11 mouse cellular contexts compared by ENCODE assay signal in the genomic region with DNA sequence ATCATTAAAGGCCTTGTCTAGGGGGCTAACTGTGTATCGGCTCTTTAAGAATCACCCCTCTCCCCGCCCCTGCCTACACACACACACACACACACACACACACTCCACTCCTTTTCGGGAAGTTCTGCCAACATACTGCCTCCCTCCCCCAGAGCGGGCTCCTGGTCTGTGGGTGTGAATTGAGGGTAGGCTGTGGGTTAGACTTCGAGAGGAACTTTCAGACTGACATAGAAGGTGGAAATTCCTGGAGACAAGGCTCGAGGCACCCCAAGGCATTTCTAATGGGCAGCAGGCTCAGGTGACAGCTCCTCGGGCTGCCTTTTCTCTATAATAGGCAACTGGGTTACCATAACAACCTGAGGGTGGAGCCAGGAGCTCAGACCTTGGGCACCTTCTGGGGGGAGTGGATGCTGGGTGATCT. TPM values are rescaled to one million over a fixed set of nuclear protein-coding genes. Genes with fewer than 3 reads are reported as not detected.
DNase-seq lines count a peak whose midpoint lies in the region; ATAC-seq and TF ChIP-seq lines count a peak whose summit lies in the region.
"Had no signal": no experiment of that assay in that cellular context is flagged by ENCODE, and none has a peak within 500 bp of the region (broad histone marks: within the 10 kb centered on the region; RNA-seq: fewer than 3 reads in every experiment).

No protein-coding gene starts in this region.

- H3K4me2 ChIP-seq in hindbrain, embryonic 11.5 days (replicated peaks; ENCODE audit: low read depth, low read length), result peak overlapping the region; percentile 32; the same call in 1 of the 2 replicates
- peak overlapping the region; percentile 67 for H3K4me2 ChIP-seq in neural tube, embryonic 14.5 days (ENCODE audit: low read depth, low read length)

- H3K4me3 ChIP-seq in left cerebral cortex, adult 2 months, result peak overlapping the region; percentile 82
- peak overlapping the region; percentile 8; the same call in 1 of the 2 replicates for H3K4me3 ChIP-seq in hindbrain, embryonic 11.5 days (ENCODE audit: low read depth, low read length)
- no peak overlapping the region for H3K4me3 ChIP-seq in neural tube, embryonic 14.5 days (ENCODE audit: low read depth, low read length)
- H3K4me3 ChIP-seq: gastrocnemius, adult 2 months had no signal

- no peak for ATAC-seq in hindbrain, embryonic 11.5 days (ENCODE audit: low FRiP score)
- ATAC-seq in neural tube, embryonic 14.5 days (ENCODE audit: low read depth), result no peak
- no peak for ATAC-seq in granulocyte monocyte progenitor cell, adult 5-6 weeks (replicated peaks; ENCODE audit: poor library complexity, severe bottlenecking)

- H3K27me3 ChIP-seq in hindbrain, embryonic 11.5 days (ENCODE audit: control insufficient read depth, insufficient read depth, low read length), result no peaks in the 10 kb centered on the region
- no peaks in the 10 kb centered on the region for H3K27me3 ChIP-seq in neural tube, embryonic 14.5 days (ENCODE audit: control insufficient read depth, insufficient read depth, low read length)

- H3K27ac ChIP-seq in left cerebral cortex, adult 2 months, result peak overlapping the region; percentile 82
- peak overlapping the region; percentile 17; the same call in 1 of the 2 replicates for H3K27ac ChIP-seq in hindbrain, embryonic 11.5 days (ENCODE audit: low read depth, low read length)
- H3K27ac ChIP-seq in neural tube, embryonic 14.5 days (ENCODE audit: low read depth, low read length), result 0 out of 2 replicates have a peak overlapping the region, but pooled peaks have one; percentile 16
- H3K27ac ChIP-seq: gastrocnemius, adult 2 months had no signal

- H3K4me1 ChIP-seq in hindbrain, embryonic 11.5 days (replicated peaks; ENCODE audit: control insufficient read depth, insufficient read depth, low read length), result peaks cover 17% of the 10 kb centered on the region
- H3K4me1 ChIP-seq in neural tube, embryonic 14.5 days (ENCODE audit: control insufficient read depth, insufficient read depth, low read length), result peaks cover 38% of the 10 kb centered on the region

- peak in 1 of 2 experiments; percentile 33 for DNase-seq in left cerebral cortex, adult 2 months (ENCODE audit: extremely low spot score in 1 of 2, low spot score in 2 of 2)
- DNase-seq in left cerebral cortex, adult 11 months (ENCODE audit: low spot score), result no peak
- peak; percentile 67 to 68 for DNase-seq in cerebellum, postnatal 25 days
- peak; percentile 32 for DNase-seq in hindbrain, embryonic 11.5 days (ENCODE audit: low spot score)
- no peak for DNase-seq in adrenal gland, postnatal 14 days
- DNase-seq in ovary, postnatal 10 days (ENCODE audit: low spot score), result no peak
- DNase-seq: gastrocnemius, adult 2 months; kidney, postnatal 4 days; lung, adult 2 months had no signal

- 18% methylated on average over 6 of the region's 7 CpGs for WGBS in hindbrain, embryonic 11.5 days
- 11% methylated on average over 7 of the region's 7 CpGs for WGBS in neural tube, embryonic 14.5 days

- H3K9ac ChIP-seq in hindbrain, embryonic 11.5 days (ENCODE audit: low read depth, low read length), result 0 out of 2 replicates have a peak overlapping the region, but pooled peaks have one; percentile 15
- no peak overlapping the region for H3K9ac ChIP-seq in neural tube, embryonic 14.5 days (replicated peaks; ENCODE audit: low read depth, low read length)

- H3K9me3 ChIP-seq in hindbrain, embryonic 11.5 days (ENCODE audit: control insufficient read depth, low read length), result no peaks in the 10 kb centered on the region
- no peaks in the 10 kb centered on the region for H3K9me3 ChIP-seq in neural tube, embryonic 14.5 days (ENCODE audit: control insufficient read depth, low read length)

- H3K36me3 ChIP-seq in hindbrain, embryonic 11.5 days (ENCODE audit: control insufficient read depth, insufficient read depth, low read length), result no peaks in the 10 kb centered on the region
- no peaks in the 10 kb centered on the region; the same call in 1 of the 2 replicates for H3K36me3 ChIP-seq in neural tube, embryonic 14.5 days (ENCODE audit: control insufficient read depth, insufficient read depth, low read length)

- intact Hi-C loops in left cerebral cortex, adult 2 months (cut with DNase I), result no loop called here

- no peak for TF ChIP-seq CTCF in left cerebral cortex, adult 2 months (IDR thresholded peaks at IDR 0.05)

RNA-seq across cellular contexts. Expression of a gene that starts 2.5 kb away (rescaled TPM):
- 100 to 1,000 TPM; 226 TPM for total RNA-seq in left cerebral cortex, adult 2 months (2021)
- polyA plus RNA-seq in hindbrain, embryonic 11.5 days (2014; fragmentation: Nextera tagmentation; extraction: Ambion mirVana), result 0.84 and 1.0 TPM in 2 replicates
- 1.5 and 2.0 TPM in 2 replicates for polyA plus RNA-seq in neural tube, embryonic 14.5 days (2014; fragmentation: Nextera tagmentation; extraction: Ambion mirVana)
- total RNA-seq in granulocyte monocyte progenitor cell, adult 5-6 weeks (2014; fragmentation: Nextera tagmentation), result not detected in 2 replicates
- total RNA-seq in granulocyte monocyte progenitor cell, adult 5-6 weeks (2017), result not detected in 2 replicates
- 3.6 and 4.1 TPM in 2 replicates for total RNA-seq in adrenal gland, postnatal 14 days (2021)

RNA-seq across cellular contexts. Expression of a gene that starts 12.5 kb away (rescaled TPM):
- 10 to 100 TPM; 42.9 to 46.3 TPM for total RNA-seq in left cerebral cortex, adult 2 months (2021)
- 21.7 and 23.1 TPM in 2 replicates for polyA plus RNA-seq in hindbrain, embryonic 11.5 days (2014; fragmentation: Nextera tagmentation; extraction: Ambion mirVana)
- 39.0 and 39.5 TPM in 2 replicates for polyA plus RNA-seq in neural tube, embryonic 14.5 days (2014; fragmentation: Nextera tagmentation; extraction: Ambion mirVana)
- 19.2 and 20.9 TPM in 2 replicates for total RNA-seq in granulocyte monocyte progenitor cell, adult 5-6 weeks (2014; fragmentation: Nextera tagmentation)
- total RNA-seq in granulocyte monocyte progenitor cell, adult 5-6 weeks (2017), result 9.7 and 11.2 TPM in 2 replicates
- total RNA-seq in adrenal gland, postnatal 14 days (2021), result 22.3 and 24.7 TPM in 2 replicates

RNA-seq across cellular contexts. Expression of a gene that starts 33.9 kb away (rescaled TPM):
- total RNA-seq in left cerebral cortex, adult 2 months (2021), result 100 to 1,000 TPM; 269 to 280 TPM
- 176 and 177 TPM in 2 replicates for polyA plus RNA-seq in hindbrain, embryonic 11.5 days (2014; fragmentation: Nextera tagmentation; extraction: Ambion mirVana)
- polyA plus RNA-seq in neural tube, embryonic 14.5 days (2014; fragmentation: Nextera tagmentation; extraction: Ambion mirVana), result 252 and 259 TPM in 2 replicates
- total RNA-seq in granulocyte monocyte progenitor cell, adult 5-6 weeks (2014; fragmentation: Nextera tagmentation), result 81.0 and 105 TPM in 2 replicates
- total RNA-seq in granulocyte monocyte progenitor cell, adult 5-6 weeks (2017), result 38.5 and 39.5 TPM in 2 replicates
- 117 and 128 TPM in 2 replicates for total RNA-seq in adrenal gland, postnatal 14 days (2021)

RNA-seq across cellular contexts. Expression of a gene that starts 42.7 kb away (rescaled TPM):
- total RNA-seq in left cerebral cortex, adult 2 months (2021), result 10 to 100 TPM; 39.8 to 42.6 TPM
- 122 and 135 TPM in 2 replicates for polyA plus RNA-seq in hindbrain, embryonic 11.5 days (2014; fragmentation: Nextera tagmentation; extraction: Ambion mirVana)
- 122 and 127 TPM in 2 replicates for polyA plus RNA-seq in neural tube, embryonic 14.5 days (2014; fragmentation: Nextera tagmentation; extraction: Ambion mirVana)
- not detected in 2 replicates for total RNA-seq in granulocyte monocyte progenitor cell, adult 5-6 weeks (2014; fragmentation: Nextera tagmentation)
- not detected in 2 replicates for total RNA-seq in granulocyte monocyte progenitor cell, adult 5-6 weeks (2017)
- total RNA-seq in adrenal gland, postnatal 14 days (2021), result 9.4 and 16.2 TPM in 2 replicates

Comparison
In these comparisons a context has a peak if more than half of its experiments do, and no peak if none do; other contexts are left out.
1. DNase-seq: peak in cerebellum, postnatal 25 days (2 of 2) and hindbrain, embryonic 11.5 days (single experiment); none in left cerebral cortex, adult 11 months (single experiment), adrenal gland, postnatal 14 days (single experiment) and ovary, postnatal 10 days (single experiment).
2. H3K27ac ChIP-seq: peak in every context shown above with its lines; median percentile 82 in left cerebral cortex, adult 2 months; 17 in hindbrain, embryonic 11.5 days; 16 in neural tube, embryonic 14.5 days.
3. RNA of a gene that starts 2.5 kb away (total RNA-seq): 226 TPM in left cerebral cortex, adult 2 months; 3.6 to 4.1 TPM in adrenal gland, postnatal 14 days and not detected in granulocyte monocyte progenitor cell, adult 5-6 weeks; every median in the first group is over 10 times any median in the second.